Mouse (Mus musculus) limb, embryonic 14.5 days (tissue): ENCODE data around the gene Adam8. TPM values are rescaled to one million over a fixed set of nuclear protein-coding genes. Genes with fewer than 3 reads are reported as not detected.

Experiments
- ATAC-seq: fragments of 200-750 bp; cut with Nextera tagmentation; 2 replicates; pipeline ENCODE4 v1.8.0; 2017; ENCODE audit warnings: low read depth, moderate number of reproducible peaks, moderate TSS enrichment; ENCODE audit not compliant: low FRiP score
- DNase-seq: peaks from one replicate; pipeline ENCODE4 v3.0.0-alpha.2; 2015; ENCODE audit warnings: low spot score
- H3K27ac ChIP-seq: fragments of 300-500 bp; sonication (generic); replicated peaks from 2 replicates; pipeline ENCODE4 v1.5.1; 2014; ENCODE audit warnings: low read depth, mild to moderate bottlenecking, low read length, moderate library complexity, mixed read lengths
- H3K27me3 ChIP-seq: fragments of 300-500 bp; sonication (generic); 2 replicates; pipeline ENCODE4 v1.6.1; 2014; ENCODE audit warnings: low read length, mixed read lengths; ENCODE audit not compliant: control insufficient read depth, insufficient read depth
- H3K36me3 ChIP-seq: fragments of 300-500 bp; sonication (generic); 2 replicates; pipeline ENCODE4 v1.6.1; 2014; ENCODE audit warnings: mild to moderate bottlenecking, low read length, moderate library complexity, mixed read lengths; ENCODE audit not compliant: control insufficient read depth, insufficient read depth
- H3K4me1 ChIP-seq: fragments of 300-500 bp; sonication (generic); 2 replicates; pipeline ENCODE4 v1.6.1; 2014; ENCODE audit warnings: antibody characterized with exemption, low read length, mixed read lengths; ENCODE audit not compliant: control insufficient read depth, insufficient read depth
- H3K4me2 ChIP-seq: fragments of 300-500 bp; sonication (generic); replicated peaks from 2 replicates; pipeline ENCODE4 v1.6.1; 2014; ENCODE audit warnings: low read depth, mild to moderate bottlenecking, low read length, moderate library complexity; ENCODE audit not compliant: severe bottlenecking
- H3K4me3 ChIP-seq: fragments of 300-500 bp; sonication (generic); replicated peaks from 2 replicates; pipeline ENCODE4 v1.5.1; 2014; ENCODE audit warnings: low read length
- H3K9ac ChIP-seq: fragments of 300-500 bp; sonication (generic); 2 replicates; pipeline ENCODE4 v1.6.1; 2014; ENCODE audit warnings: mild to moderate bottlenecking, low read depth, low read length, moderate library complexity; ENCODE audit not compliant: severe bottlenecking
- H3K9me3 ChIP-seq: fragments of 300-500 bp; sonication (generic); 2 replicates; pipeline ENCODE4 v1.6.1; 2016; ENCODE audit warnings: low read length; ENCODE audit not compliant: control insufficient read depth
- POLR2A ChIP-seq: fragments of 200-500 bp; IDR thresholded peaks from 2 replicates; pipeline ENCODE4 v1.8.0; 2012; ENCODE audit warnings: inconsistent platforms, mild to moderate bottlenecking, moderate library complexity, borderline replicate concordance; ENCODE audit not compliant: insufficient read depth, insufficient read length; ENCODE audit errors: extremely low read depth
- WGBS: fragments of 180-500 bp; shearing (Covaris S2); extraction: QIAGEN DNeasy Blood & Tissue Kit; methylation state at CpG from one replicate; pipeline ENCODE4 v1.1.7; 2014; 5-methylcytosine and 5-hydroxymethylcytosine counted together
- polyA plus RNA-seq, 2 experiments: library from polyadenylated mRNA; depleted of rRNA in 1 of 2; stranded (reverse) in 1 of 2; unstranded in 1 of 2; fragments of >200 nt; fragmentation: Nextera tagmentation in 1 of 2; extraction: Ambion mirVana in 1 of 2; gene quantifications; 2 replicates each; pipeline versions ENCODE4 v1.2.1 to v1.2.3; 2012 to 2014

Adam8 gene
- polyA plus RNA-seq, 2 experiments = 1.8 to 8.8 TPM

DNA sequence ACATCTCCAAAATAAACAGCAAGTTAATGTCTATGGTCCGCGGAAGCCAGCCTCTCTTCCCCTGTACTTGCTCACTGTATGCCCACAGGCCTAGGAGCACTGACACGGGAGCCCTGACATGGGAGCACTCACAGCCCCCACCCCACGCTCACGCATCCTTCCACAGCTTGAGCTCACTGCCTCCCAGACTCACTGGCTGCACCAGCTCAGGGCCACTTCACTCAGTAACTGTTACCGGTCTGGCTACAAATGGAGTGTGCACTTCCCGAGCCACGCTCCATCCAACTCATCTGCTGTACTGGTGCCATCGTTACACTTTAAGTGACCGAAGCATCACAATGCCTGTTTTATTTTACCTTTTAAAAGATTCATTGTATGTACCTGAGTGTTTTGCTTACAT is 40.0 kb upstream of the Adam8 start:
- H3K36me3 ChIP-seq = peaks cover 55% of the 10 kb centered on the region

GRCm38 (mm10) chr7:140031771-140032170 is 39.4 kb upstream of the Adam8 start:
- H3K9me3 ChIP-seq = no peaks in the 10 kb centered on the region

More for the DNA sequence above, 40.0 kb upstream of the Adam8 start:
- Histone ChIP-seq H3K9me3 (no peaks in the 10 kb centered on the region), H3K27ac (no peak overlapping the region), H3K27me3 (no peaks in the 10 kb centered on the region), H3K4me2 (no peak overlapping the region), H3K4me1 (peaks cover 14% of the 10 kb centered on the region; the same call in 1 of the 2 replicates), H3K4me3 (no peak overlapping the region), H3K9ac (no peak overlapping the region)
- DNase-seq = no peak
- no peak for ATAC-seq
- no peak for TF ChIP-seq POLR2A
- WGBS = 96% methylated on average over 10 of the region's 10 CpGs

DNA sequence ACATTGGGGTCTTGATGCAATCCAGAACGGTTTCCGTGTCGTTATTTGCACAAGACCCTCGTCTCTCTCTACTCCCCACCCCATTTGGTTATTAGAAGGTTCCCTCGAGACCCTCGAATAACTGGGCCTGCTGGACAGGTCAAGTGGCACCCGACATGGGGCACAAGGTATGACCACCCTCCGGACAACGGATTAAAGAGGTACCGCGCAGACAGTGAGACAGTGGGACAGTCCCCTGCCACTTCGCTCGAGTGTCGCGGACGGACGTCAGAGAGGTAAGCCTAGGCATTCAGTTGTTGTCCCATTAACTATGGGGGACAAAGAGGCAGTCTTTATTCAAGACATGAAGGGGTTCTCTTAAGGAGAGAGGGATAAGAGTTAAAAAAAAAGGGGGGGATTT is 19.0 kb upstream of the Adam8 start:
- no peak for ATAC-seq
- H3K36me3 ChIP-seq = peaks cover 40% of the 10 kb centered on the region
- WGBS = 96% methylated on average over 17 of the region's 17 CpGs

More at GRCm38 (mm10) chr7:140031771-140032170, 39.4 kb upstream of the Adam8 start:
- Histone ChIP-seq H3K4me1 (peaks cover 8% of the 10 kb centered on the region; the same call in 1 of the 2 replicates), H3K27me3 (no peaks in the 10 kb centered on the region), H3K4me2 (no peak overlapping the region), H3K9ac (no peak overlapping the region), H3K4me3 (no peak overlapping the region), H3K27ac (no peak overlapping the region), H3K36me3 (peaks cover 55% of the 10 kb centered on the region)
- TF ChIP-seq POLR2A = no peak
- DNase-seq = no peak
- no peak for ATAC-seq
- 92% methylated on average over 12 of the region's 12 CpGs for WGBS

GRCm38 (mm10) chr7:140007781-140008180 is 15.4 kb upstream of the Adam8 start:
- Histone ChIP-seq H3K27me3 (no peaks in the 10 kb centered on the region), H3K9me3 (no peaks in the 10 kb centered on the region), H3K4me2 (no peak overlapping the region), H3K4me3 (no peak overlapping the region), H3K27ac (no peak overlapping the region), H3K36me3 (peaks cover 72% of the 10 kb centered on the region), H3K9ac (no peak overlapping the region), H3K4me1 (no peaks in the 10 kb centered on the region)
- no peak for TF ChIP-seq POLR2A
- ATAC-seq = no peak
- DNase-seq = no peak
- 95% methylated on average over 9 of the region's 9 CpGs for WGBS

More for the DNA sequence above, 19.0 kb upstream of the Adam8 start:
- Histone ChIP-seq H3K4me3 (no peak overlapping the region), H3K4me1 (no peaks in the 10 kb centered on the region), H3K27me3 (no peaks in the 10 kb centered on the region), H3K9ac (no peak overlapping the region), H3K9me3 (no peaks in the 10 kb centered on the region), H3K27ac (no peak overlapping the region), H3K4me2 (no peak overlapping the region)
- no peak for DNase-seq
- TF ChIP-seq POLR2A = no peak

DNA sequence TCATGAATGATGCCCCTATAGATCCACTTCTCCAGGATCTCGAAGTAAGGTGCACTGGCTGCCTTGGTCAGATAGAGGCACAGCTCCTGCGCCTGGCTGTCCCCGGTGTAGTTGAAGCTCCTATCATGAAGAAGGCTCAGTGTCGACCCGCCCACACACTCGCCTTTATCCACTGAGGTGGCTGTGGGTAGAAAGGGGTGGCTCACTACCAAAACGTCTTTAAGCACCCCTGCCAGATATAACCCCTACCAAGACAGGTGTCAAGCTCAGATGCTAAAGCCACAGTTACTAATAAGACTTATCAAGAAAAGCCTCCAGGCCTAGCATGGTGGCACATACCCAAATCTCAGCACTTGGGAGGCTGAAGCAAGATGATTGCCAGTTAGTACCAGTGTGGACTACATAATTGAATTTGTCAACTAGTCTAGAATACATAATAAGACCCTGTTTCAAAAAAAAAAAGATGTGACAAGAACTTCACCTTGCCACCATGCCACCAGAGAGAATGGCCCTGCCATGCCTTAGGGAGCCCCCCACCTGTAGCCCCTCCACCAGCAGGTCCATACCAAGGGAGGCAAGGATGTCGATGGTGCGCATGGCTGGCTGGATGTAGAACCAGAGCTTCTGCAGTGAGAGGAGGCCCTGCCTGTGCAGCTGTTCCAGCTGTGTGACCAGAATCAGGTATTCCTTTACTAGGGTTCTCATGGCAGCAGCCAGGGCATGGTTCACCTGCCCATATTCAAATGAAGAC is 14.7 kb upstream of the Adam8 start:
- Histone ChIP-seq H3K9me3 (no peaks in the 10 kb centered on the region), H3K36me3 (peaks cover 77% of the 10 kb centered on the region), H3K4me3 (no peak overlapping the region), H3K27ac (no peak overlapping the region), H3K4me1 (no peaks in the 10 kb centered on the region), H3K4me2 (no peak overlapping the region), H3K9ac (no peak overlapping the region), H3K27me3 (no peaks in the 10 kb centered on the region)
- no peak for DNase-seq
- ATAC-seq = no peak
- WGBS = 92% methylated on average over 9 of the region's 9 CpGs
- TF ChIP-seq POLR2A = no peak
